Mouse (Mus musculus) lung, embryonic 16.5 days (tissue): ENCODE measurements at regions not wholly inside any gene's neighbourhood (a gene's known extent, or its start where the extent isn't known, plus 50 kb on each side); places are given as distances from the start of the nearest gene placed in this dataset.
A peak's percentile ranks its signal among the peaks of the same experiment; 100 is the strongest.

ENCODE experiments used
- ATAC-seq: fragments of 200-750 bp; cut with Nextera tagmentation; 2 replicates; pipeline ENCODE4 v1.8.0; 2017; ENCODE audit warnings: low read depth, mild to moderate bottlenecking, moderate library complexity
- H3K27ac ChIP-seq: fragments of 300-500 bp; sonication (generic); 2 replicates; pipeline ENCODE4 v1.5.1; 2014; ENCODE audit warnings: mild to moderate bottlenecking, control low read depth, low read length
- H3K27me3 ChIP-seq: fragments of 300-500 bp; sonication (generic); 2 replicates; pipeline ENCODE4 v1.6.1; 2014; ENCODE audit warnings: low read depth, low read length, mixed read lengths; ENCODE audit not compliant: control insufficient read depth, insufficient read depth
- H3K36me3 ChIP-seq: fragments of 300-500 bp; sonication (generic); 2 replicates; pipeline ENCODE4 v1.6.1; 2014; ENCODE audit warnings: low read length; ENCODE audit not compliant: control insufficient read depth, insufficient read depth
- H3K4me1 ChIP-seq: fragments of 300-500 bp; sonication (generic); replicated peaks from 2 replicates; pipeline ENCODE4 v1.6.1; 2014; ENCODE audit warnings: low read length, mixed read lengths; ENCODE audit not compliant: control insufficient read depth, insufficient read depth
- H3K4me2 ChIP-seq: fragments of 300-500 bp; sonication (generic); 2 replicates; pipeline ENCODE4 v1.6.1; 2014; ENCODE audit warnings: low read depth, low read length, control low read depth
- H3K4me3 ChIP-seq: fragments of 300-500 bp; sonication (generic); 2 replicates; pipeline ENCODE4 v1.5.1; 2014; ENCODE audit warnings: mild to moderate bottlenecking, low read length, control low read depth
- H3K9ac ChIP-seq: fragments of 300-500 bp; sonication (generic); 2 replicates; pipeline ENCODE4 v1.6.1; 2014; ENCODE audit warnings: low read length, control low read depth
- H3K9me3 ChIP-seq: fragments of 300-500 bp; sonication (generic); 2 replicates; pipeline ENCODE4 v1.6.1; 2016; ENCODE audit warnings: low read length; ENCODE audit not compliant: control insufficient read depth
- WGBS: fragments of 180-500 bp; shearing (Covaris S2); extraction: QIAGEN DNeasy Blood & Tissue Kit; methylation state at CpG from one replicate; pipeline ENCODE4 v1.1.7; 2014; 5-methylcytosine and 5-hydroxymethylcytosine counted together

GRCm38 (mm10) chr1:57120678-57121077 is 142.2 kb upstream of the Satb2 start:
- Histone ChIP-seq H3K4me2 (no peak overlapping the region), H3K27me3 (no peaks in the 10 kb centered on the region), H3K4me3 (no peak overlapping the region), H3K36me3 (no peaks in the 10 kb centered on the region), H3K27ac (no peak overlapping the region), H3K4me1 (no peaks in the 10 kb centered on the region), H3K9ac (no peak overlapping the region), H3K9me3 (no peaks in the 10 kb centered on the region)
- no peak for ATAC-seq
- 67% methylated on average over 2 of the region's 2 CpGs for WGBS

DNA sequence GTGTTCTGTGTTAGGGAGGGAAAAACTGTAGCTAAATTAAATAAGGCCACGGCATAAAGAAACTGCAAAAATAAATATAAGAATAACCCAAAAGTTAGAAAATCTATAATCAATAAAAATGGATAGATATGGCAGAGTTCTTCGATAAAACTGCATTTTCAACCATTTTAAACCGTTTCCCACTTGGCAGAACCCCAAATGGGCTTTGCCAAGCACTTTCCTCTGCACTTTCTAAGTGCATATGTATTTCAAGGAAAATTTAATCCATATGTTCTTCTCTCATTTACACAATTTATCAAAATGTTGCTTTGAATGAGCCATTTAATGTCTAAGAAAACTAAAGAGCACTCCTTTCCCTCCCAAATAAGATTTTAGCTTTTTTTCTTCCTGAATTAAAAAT is 165.7 kb upstream of the Satb2 start:
- no peak overlapping the region for H3K4me2 ChIP-seq
- no peaks in the 10 kb centered on the region for H3K27me3 ChIP-seq
- ATAC-seq = no peak
- no peak overlapping the region for H3K27ac ChIP-seq
- no peaks in the 10 kb centered on the region for H3K36me3 ChIP-seq
- no peak overlapping the region for H3K4me3 ChIP-seq
- no peaks in the 10 kb centered on the region; the same call in 1 of the 2 replicates for H3K4me1 ChIP-seq
- 59% methylated on average over 3 of the region's 3 CpGs for WGBS
- H3K9me3 ChIP-seq = no peaks in the 10 kb centered on the region
- H3K9ac ChIP-seq = no peak overlapping the region

GRCm38 (mm10) chr1:57155869-57156268 is 177.4 kb upstream of the Satb2 start:
- Histone ChIP-seq H3K27ac (no peak overlapping the region), H3K4me2 (no peak overlapping the region), H3K4me3 (no peak overlapping the region), H3K27me3 (no peaks in the 10 kb centered on the region), H3K9ac (no peak overlapping the region), H3K9me3 (no peaks in the 10 kb centered on the region), H3K36me3 (no peaks in the 10 kb centered on the region), H3K4me1 (no peaks in the 10 kb centered on the region)
- 42% methylated on average over 7 of the region's 7 CpGs for WGBS
- ATAC-seq = peak; percentile 54; the same call in 1 of the 2 replicates

DNA sequence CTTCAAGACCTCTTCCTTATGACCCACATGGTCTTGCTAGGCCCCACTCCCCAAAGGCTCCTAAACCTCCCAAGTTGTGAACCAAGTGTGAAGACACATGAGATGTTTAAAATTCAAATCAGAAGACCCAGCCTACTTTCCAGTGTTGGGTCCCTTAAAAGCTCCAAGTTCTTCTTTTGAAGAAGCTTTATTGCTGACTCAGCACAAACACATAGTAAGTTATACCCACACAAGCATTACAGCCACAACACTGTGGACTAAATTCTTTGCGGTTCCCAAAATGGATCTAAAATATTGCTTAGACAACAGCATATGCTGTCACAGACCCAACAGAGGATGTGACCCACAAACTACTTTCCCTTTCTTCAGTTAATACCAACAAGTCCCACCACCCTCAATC is 186.0 kb upstream of the Satb2 start:
- H3K9ac ChIP-seq = no peak overlapping the region
- H3K4me3 ChIP-seq = no peak overlapping the region
- H3K27me3 ChIP-seq = no peaks in the 10 kb centered on the region
- ATAC-seq = no peak
- no peak overlapping the region for H3K4me2 ChIP-seq
- H3K27ac ChIP-seq = no peak overlapping the region
- H3K4me1 ChIP-seq = no peaks in the 10 kb centered on the region
- 100% methylated on average over 1 of the region's 1 CpGs for WGBS
- H3K36me3 ChIP-seq = no peaks in the 10 kb centered on the region
- no peaks in the 10 kb centered on the region for H3K9me3 ChIP-seq

- Histone ChIP-seq H3K27me3 (no peaks in the 10 kb centered on the region), H3K4me3 (no peak overlapping the region), H3K9me3 (no peaks in the 10 kb centered on the region), H3K4me1 (peaks cover 2% of the 10 kb centered on the region; the same call in 1 of the 2 replicates), H3K27ac (no peak overlapping the region), H3K9ac (no peak overlapping the region), H3K4me2 (no peak overlapping the region), H3K36me3 (no peaks in the 10 kb centered on the region)
- ATAC-seq = 0 out of 2 replicates have a peak, but pooled peaks have one; percentile 36
- WGBS = 42% methylated on average over 10 of the region's 10 CpGs
Observed at GRCm38 (mm10) chr1:57174289-57174890, 195.9 kb upstream of the Satb2 start.

- Histone ChIP-seq H3K36me3 (no peaks in the 10 kb centered on the region), H3K4me3 (no peak overlapping the region), H3K27me3 (no peaks in the 10 kb centered on the region), H3K4me1 (no peaks in the 10 kb centered on the region), H3K9ac (no peak overlapping the region), H3K27ac (no peak overlapping the region), H3K9me3 (no peaks in the 10 kb centered on the region), H3K4me2 (no peak overlapping the region)
- WGBS = 74% methylated on average over 5 of the region's 5 CpGs
- no peak for ATAC-seq
Observed at GRCm38 (mm10) chr1:57188796-57189319, 188.6 kb upstream of the 1700066M21Rik start.

GRCm38 (mm10) chr1:57201274-57201673 is 176.1 kb upstream of the 1700066M21Rik start:
- Histone ChIP-seq H3K27me3 (no peaks in the 10 kb centered on the region), H3K4me2 (no peak overlapping the region), H3K4me1 (peaks cover 2% of the 10 kb centered on the region; the same call in 1 of the 2 replicates), H3K36me3 (no peaks in the 10 kb centered on the region), H3K27ac (no peak overlapping the region), H3K4me3 (no peak overlapping the region), H3K9ac (no peak overlapping the region), H3K9me3 (no peaks in the 10 kb centered on the region)
- no peak for ATAC-seq
- 62% methylated on average over 6 of the region's 6 CpGs for WGBS

DNA sequence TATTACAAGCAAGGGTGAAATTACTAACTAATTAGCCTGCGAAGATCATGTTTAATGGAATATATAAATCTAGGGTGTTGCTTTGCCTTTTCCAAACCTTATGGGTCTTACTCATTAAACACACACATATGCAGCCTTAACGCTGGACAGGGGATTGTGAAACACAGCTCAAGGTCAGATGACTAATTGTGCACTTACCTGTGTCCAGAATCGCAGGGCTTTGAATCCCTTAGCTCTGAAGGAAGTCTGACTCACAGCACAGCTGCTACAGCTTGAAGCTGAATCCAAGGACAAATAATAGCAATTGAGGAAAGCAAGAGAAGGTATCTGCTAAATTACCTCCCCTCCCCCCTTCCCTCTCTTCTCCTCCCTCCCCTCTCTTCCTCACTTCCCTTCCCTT is 173.1 kb upstream of the 1700066M21Rik start:
- Histone ChIP-seq H3K27me3 (no peaks in the 10 kb centered on the region), H3K9me3 (no peaks in the 10 kb centered on the region)
- no peak for ATAC-seq

DNA sequence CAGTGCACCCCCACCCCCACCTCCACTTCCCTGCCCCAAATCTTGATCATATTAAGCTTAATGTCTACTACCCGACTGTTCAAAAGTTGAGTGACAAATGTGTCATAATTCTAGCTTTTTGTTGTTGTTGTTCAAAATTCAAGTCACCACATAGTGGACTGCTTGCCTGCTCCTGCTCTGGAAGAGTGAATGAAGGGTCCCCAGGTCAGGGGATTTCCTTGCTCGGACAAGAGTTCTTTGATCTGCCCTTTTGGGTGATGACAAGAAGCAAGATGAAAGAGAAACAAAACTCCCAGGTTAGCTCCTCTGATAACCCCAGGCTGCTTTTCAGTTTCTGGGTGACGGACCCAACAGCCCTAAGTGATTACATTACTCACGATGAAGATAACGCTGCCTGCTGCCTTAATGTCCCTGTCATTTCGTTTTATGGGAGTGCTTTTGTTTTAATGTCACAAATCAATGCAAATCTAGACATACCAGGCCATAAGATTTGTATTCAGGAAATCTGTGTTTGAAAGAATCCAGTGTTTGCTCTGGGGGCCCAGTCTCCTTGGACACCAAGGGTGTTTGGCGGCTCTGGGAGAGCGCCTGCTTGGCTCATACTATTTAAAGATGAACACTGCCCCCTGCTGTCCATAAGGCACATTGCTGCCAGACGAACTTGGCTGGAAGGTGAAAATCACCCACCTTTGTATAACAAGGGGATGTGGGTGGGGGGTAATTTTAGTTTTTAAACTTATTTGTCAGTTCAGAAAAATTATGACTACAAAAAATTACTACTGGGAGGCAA is 172.0 kb upstream of the 1700066M21Rik start:
- no peaks in the 10 kb centered on the region for H3K27me3 ChIP-seq
- WGBS = 10% methylated on average over 9 of the region's 9 CpGs
- ATAC-seq = peak; percentile 77
- H3K9me3 ChIP-seq = no peaks in the 10 kb centered on the region
- H3K36me3 ChIP-seq = no peaks in the 10 kb centered on the region
- H3K27ac ChIP-seq = no peak overlapping the region
- H3K4me1 ChIP-seq = peaks cover 2% of the 10 kb centered on the region; the same call in 1 of the 2 replicates
- H3K4me2 ChIP-seq = peak overlapping the region; percentile 45
- H3K4me3 ChIP-seq = no peak overlapping the region
- H3K9ac ChIP-seq = no peak overlapping the region

More for the DNA sequence above, 173.1 kb upstream of the 1700066M21Rik start:
- Histone ChIP-seq H3K4me2 (no peak overlapping the region), H3K9ac (no peak overlapping the region), H3K27ac (no peak overlapping the region), H3K4me3 (no peak overlapping the region), H3K36me3 (no peaks in the 10 kb centered on the region), H3K4me1 (peaks cover 2% of the 10 kb centered on the region; the same call in 1 of the 2 replicates)
- WGBS = 55% methylated on average over 3 of the region's 3 CpGs
